Mouse (Mus musculus) liver, embryonic 15.5 days (tissue): Measurements from ENCODE around the gene St6gal1. TPM values are rescaled to one million over a fixed set of nuclear protein-coding genes. Genes with fewer than 3 reads are reported as not detected.

Experiments used
- ATAC-seq: fragments of 200-750 bp; cut with Nextera tagmentation; 2 replicates; pipeline ENCODE4 v1.8.0; 2017; ENCODE audit warnings: moderate number of reproducible peaks, mild to moderate bottlenecking, moderate library complexity; ENCODE audit not compliant: insufficient read depth
- H3K27ac ChIP-seq: fragments of 300-500 bp; sonication (generic); replicated peaks from 2 replicates; pipeline ENCODE4 v1.5.1; 2015; ENCODE audit warnings: mild to moderate bottlenecking, inconsistent platforms
- H3K27me3 ChIP-seq: fragments of 300-500 bp; sonication (generic); 2 replicates; pipeline ENCODE4 v1.6.1; 2015; ENCODE audit warnings: mild to moderate bottlenecking, inconsistent platforms
- H3K36me3 ChIP-seq: fragments of 300-500 bp; sonication (generic); replicated peaks from 2 replicates; pipeline ENCODE4 v1.6.1; 2015; ENCODE audit warnings: moderate library complexity, mild to moderate bottlenecking, inconsistent platforms
- H3K4me1 ChIP-seq: fragments of 300-500 bp; sonication (generic); replicated peaks from 2 replicates; pipeline ENCODE4 v1.6.1; 2015; ENCODE audit warnings: inconsistent platforms
- H3K4me2 ChIP-seq: fragments of 300-500 bp; sonication (generic); 2 replicates; pipeline ENCODE4 v1.6.1; 2015; ENCODE audit warnings: moderate library complexity, mild to moderate bottlenecking, inconsistent platforms
- H3K4me3 ChIP-seq: fragments of 300-500 bp; sonication (generic); replicated peaks from 2 replicates; pipeline ENCODE4 v1.5.1; 2015; ENCODE audit warnings: mild to moderate bottlenecking, inconsistent platforms
- H3K9ac ChIP-seq: fragments of 300-500 bp; sonication (generic); 2 replicates; pipeline ENCODE4 v1.6.1; 2015; ENCODE audit warnings: moderate library complexity, mild to moderate bottlenecking, inconsistent platforms
- H3K9me3 ChIP-seq: fragments of 300-500 bp; sonication (generic); replicated peaks from 2 replicates; pipeline ENCODE4 v1.6.1; 2016; ENCODE audit warnings: inconsistent platforms
- WGBS: fragments of 180-500 bp; shearing (Covaris S2); methylation state at CpG from one replicate; pipeline ENCODE4 v1.1.7; 2015; ENCODE audit warnings: mixed read lengths; ENCODE audit not compliant: insufficient replicate concordance; 5-methylcytosine and 5-hydroxymethylcytosine counted together
- polyA plus RNA-seq: library from polyadenylated mRNA; unstranded; fragments of >200 nt; fragmentation: Nextera tagmentation; extraction: Ambion mirVana; gene quantifications from 2 replicates; pipeline ENCODE4 v1.2.1, GENCODE M21; 2015

The St6gal1 gene
- polyA plus RNA-seq, 1 experiment from 2014 or later: 12.9 TPM

DNA sequence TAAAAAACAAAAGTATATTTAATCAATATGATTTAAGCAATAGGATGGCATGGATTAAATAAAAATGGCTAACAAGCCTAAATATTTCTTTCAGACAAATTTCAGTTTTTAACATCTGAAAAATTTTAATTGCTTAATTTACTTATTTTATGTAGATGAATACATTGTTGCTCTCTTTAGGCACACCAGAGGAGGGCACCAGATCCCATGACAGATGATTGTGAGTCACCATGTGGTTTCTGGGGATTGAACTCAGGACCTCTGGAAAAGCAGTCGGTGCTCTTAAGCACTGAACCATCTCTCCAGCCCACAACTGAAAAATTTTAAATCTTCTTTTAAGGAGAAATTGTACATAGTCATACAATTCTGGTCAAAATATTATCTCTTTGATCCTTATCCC lies 34.9 kb upstream of the St6gal1 start:
- ATAC-seq: no peak
- H3K4me1 ChIP-seq: no peaks in the 10 kb centered on the region
- no peak overlapping the region for H3K4me2 ChIP-seq
- H3K9me3 ChIP-seq: no peaks in the 10 kb centered on the region
- H3K27me3 ChIP-seq: no peaks in the 10 kb centered on the region
- H3K4me3 ChIP-seq: no peak overlapping the region
- H3K36me3 ChIP-seq: no peaks in the 10 kb centered on the region
- H3K9ac ChIP-seq: no peak overlapping the region
- no peak overlapping the region for H3K27ac ChIP-seq
- WGBS: 54% methylated on average over 1 of the region's 1 CpGs

DNA sequence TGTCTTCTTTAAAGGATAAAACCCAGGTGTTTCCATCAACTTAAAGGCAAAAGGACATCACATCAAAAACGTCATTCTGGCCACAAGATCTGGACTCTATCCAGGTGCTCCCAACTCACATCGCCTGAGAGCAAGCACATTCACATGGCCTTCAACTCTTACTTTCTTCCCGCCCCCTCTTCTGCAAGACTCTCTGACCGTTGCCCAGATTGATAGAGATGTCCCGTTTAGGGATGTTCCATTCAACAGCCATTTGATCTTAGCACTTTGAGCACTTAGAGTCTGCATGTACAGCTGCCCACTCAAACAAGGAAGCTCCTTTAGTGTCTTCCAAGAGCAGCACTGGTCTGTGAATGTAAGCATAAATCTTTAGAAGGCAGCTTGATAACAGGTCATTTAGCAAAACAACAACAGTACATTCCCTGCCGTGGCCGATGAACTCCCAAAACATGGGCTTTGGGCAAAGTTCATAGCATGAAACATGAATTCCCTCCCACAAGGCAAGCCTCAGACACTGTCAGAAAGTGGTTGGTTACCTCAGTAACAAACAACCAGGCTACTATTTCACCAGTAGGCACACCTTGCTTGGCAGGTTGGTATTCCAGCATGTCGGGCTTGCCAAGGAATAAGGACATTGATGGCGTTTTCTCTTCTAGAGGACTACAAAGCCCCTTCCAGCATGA lies 32.8 kb upstream of the St6gal1 start:
- Histone ChIP-seq H3K9ac (no peak overlapping the region), H3K4me1 (no peaks in the 10 kb centered on the region), H3K27ac (no peak overlapping the region), H3K27me3 (no peaks in the 10 kb centered on the region), H3K36me3 (no peaks in the 10 kb centered on the region), H3K9me3 (no peaks in the 10 kb centered on the region), H3K4me3 (no peak overlapping the region), H3K4me2 (no peak overlapping the region)
- no peak for ATAC-seq
- WGBS: 55% methylated on average over 9 of the region's 9 CpGs

DNA sequence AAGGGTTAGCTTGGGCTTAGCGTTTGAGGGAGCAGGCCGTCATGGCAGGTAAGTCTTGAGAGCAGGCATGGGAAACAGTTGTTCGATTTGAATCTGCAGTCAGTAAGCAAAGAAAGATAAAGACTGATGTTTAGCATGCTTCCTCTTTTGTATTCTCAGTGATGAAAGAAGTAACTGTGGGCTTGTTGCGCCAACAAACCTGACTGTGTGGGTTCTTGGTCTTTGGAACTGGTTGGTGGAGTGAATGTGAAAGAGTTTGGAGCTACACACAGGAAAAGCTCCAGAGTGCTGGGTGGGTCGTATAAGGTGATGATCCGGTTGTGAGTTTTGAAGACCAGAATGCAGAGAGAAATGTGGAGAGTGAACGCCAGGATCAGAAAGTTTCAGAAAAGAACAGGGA lies 28.9 kb upstream of the St6gal1 start:
- H3K9me3 ChIP-seq: no peaks in the 10 kb centered on the region
- ATAC-seq: no peak
- no peak overlapping the region for H3K9ac ChIP-seq
- no peaks in the 10 kb centered on the region for H3K36me3 ChIP-seq
- H3K4me3 ChIP-seq: no peak overlapping the region
- H3K4me2 ChIP-seq: no peak overlapping the region
- no peaks in the 10 kb centered on the region for H3K27me3 ChIP-seq
- no peaks in the 10 kb centered on the region for H3K4me1 ChIP-seq
- no peak overlapping the region for H3K27ac ChIP-seq
- WGBS: 40% methylated on average over 7 of the region's 7 CpGs

DNA sequence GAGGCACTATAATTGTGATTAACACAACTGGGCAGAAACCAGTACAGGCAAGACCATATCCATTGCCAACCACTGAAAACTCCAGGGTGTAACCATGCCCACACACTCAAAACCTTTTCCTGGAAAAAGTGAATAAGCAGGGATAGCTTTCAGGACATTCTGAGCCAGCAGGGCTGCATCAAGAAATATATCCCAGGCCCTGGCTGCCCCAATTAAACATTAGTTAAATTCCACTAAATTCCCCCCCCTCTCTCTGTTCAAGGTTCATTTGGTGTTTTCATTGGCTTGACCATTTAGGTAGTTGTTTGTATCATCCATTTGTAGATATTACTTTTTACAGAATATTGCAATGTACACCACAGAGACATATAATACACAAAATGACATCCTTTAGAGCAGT lies 28.2 kb upstream of the St6gal1 start:
- Histone ChIP-seq H3K27me3 (no peaks in the 10 kb centered on the region), H3K4me2 (no peak overlapping the region), H3K4me3 (no peak overlapping the region), H3K36me3 (no peaks in the 10 kb centered on the region), H3K27ac (no peak overlapping the region), H3K9ac (no peak overlapping the region), H3K4me1 (no peaks in the 10 kb centered on the region), H3K9me3 (no peaks in the 10 kb centered on the region)
- ATAC-seq: no peak

DNA sequence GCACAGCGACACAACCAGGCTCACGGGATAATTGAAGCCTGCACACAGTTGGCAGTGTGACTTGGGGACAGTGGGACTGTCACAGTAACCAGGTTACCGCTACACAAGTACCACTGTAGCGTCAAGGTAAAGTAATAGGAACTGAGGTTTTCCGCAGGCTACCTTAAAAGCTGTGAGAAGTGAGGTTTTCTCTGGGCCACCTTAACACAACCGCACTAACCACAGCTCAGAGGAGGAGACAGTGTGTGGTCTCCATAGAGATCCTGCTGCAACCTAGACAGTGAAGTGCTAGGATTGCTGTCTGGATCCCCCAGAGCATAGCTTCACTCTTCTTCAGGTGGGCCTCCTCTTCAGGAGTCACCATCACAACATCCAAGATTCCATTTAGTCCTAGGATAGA lies 27.7 kb upstream of the St6gal1 start:
- Histone ChIP-seq H3K9me3 (no peaks in the 10 kb centered on the region), H3K27ac (no peak overlapping the region), H3K4me3 (no peak overlapping the region), H3K4me1 (no peaks in the 10 kb centered on the region), H3K27me3 (no peaks in the 10 kb centered on the region), H3K36me3 (no peaks in the 10 kb centered on the region), H3K9ac (no peak overlapping the region), H3K4me2 (no peak overlapping the region)
- whole genome bisulfite sequencing: 77% methylated on average over 6 of the region's 6 CpGs
- ATAC-seq: no peak

DNA sequence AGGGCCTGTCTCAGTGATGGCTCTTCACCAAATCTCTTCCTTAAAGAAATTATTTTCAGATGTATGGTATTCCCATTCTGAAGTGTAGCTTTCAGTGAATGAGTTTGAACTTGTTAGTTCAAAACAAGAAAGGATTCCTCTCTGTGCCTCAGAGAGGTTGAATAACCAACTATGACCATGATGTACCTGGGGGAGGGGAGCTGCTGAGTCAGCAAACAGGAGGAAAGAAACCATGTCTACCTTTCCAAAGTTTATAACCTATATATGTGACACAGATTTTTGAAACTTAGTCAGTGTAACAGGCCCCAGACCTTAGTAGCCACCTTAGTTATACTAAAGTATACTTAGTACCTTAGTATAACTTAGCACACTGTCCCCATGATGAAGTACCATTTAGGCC lies 23.0 kb upstream of the St6gal1 start:
- no peak for ATAC-seq
- no peak overlapping the region for H3K9ac ChIP-seq
- no peaks in the 10 kb centered on the region for H3K36me3 ChIP-seq
- H3K27me3 ChIP-seq: no peaks in the 10 kb centered on the region
- no peaks in the 10 kb centered on the region for H3K9me3 ChIP-seq
- no peak overlapping the region for H3K4me3 ChIP-seq
- no peak overlapping the region for H3K4me2 ChIP-seq
- no peaks in the 10 kb centered on the region for H3K4me1 ChIP-seq
- H3K27ac ChIP-seq: no peak overlapping the region

DNA sequence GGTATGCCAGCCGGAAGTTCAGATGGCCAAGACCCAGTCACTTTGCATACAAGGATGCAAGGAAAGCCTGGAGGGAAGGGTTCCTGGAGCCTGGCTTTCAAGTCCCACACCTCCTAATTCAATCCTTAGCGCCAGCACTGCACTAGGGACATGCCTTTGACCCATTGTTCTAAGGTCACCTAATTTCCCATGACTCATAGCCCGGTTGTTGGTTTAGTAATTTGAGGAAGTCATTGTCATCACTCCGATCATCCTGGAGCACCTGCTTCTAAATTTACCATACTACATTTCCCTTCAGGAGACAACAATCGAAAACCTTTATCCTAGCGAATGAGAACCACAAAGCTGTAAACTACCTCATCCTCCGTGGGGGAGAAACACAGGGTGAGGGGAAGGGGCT lies 10.2 kb upstream of the St6gal1 start:
- H3K27ac ChIP-seq: no peak overlapping the region
- no peak overlapping the region for H3K4me3 ChIP-seq
- 0 out of 2 replicates have a peak, but pooled peaks cover 3% of the 10 kb centered on the region for H3K4me1 ChIP-seq
- ATAC-seq: no peak
- H3K9me3 ChIP-seq: no peaks in the 10 kb centered on the region
- no peaks in the 10 kb centered on the region for H3K36me3 ChIP-seq
- 28% methylated on average over 7 of the region's 7 CpGs for WGBS
- H3K27me3 ChIP-seq: no peaks in the 10 kb centered on the region
- no peak overlapping the region for H3K9ac ChIP-seq
- no peak overlapping the region for H3K4me2 ChIP-seq

DNA sequence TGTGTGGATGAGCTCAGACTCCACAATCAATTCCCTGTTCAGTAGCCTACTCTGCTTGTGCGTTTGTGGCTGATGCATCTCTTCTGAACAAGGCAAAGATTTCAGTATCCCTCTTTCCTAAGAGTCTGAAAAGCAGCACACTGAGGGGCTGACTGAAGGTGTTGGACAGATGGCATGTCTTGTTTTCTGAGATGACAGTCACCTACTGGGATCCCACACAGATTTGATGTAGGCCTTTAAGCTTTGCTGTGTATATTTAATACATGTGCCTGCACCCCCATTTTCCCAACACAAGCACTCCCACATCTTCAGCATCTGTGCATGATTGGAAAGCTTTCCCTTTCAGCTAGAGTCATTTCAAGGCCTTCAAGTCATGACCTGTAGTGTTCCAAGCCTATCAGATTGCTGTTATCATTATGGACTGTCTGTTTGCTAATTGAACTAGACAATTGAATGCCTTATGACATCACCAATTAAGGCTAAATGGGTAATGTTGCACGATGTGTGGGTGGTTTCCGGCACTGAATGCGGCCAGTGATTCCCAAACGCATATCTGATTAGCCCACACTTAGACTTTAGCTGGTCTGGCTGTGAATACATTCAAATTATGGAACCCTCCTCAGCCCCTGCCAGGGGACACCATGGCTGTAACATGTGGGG lies 9.2 kb upstream of the St6gal1 start:
- ATAC-seq: no peak
- Histone ChIP-seq H3K36me3 (no peaks in the 10 kb centered on the region), H3K9me3 (no peaks in the 10 kb centered on the region), H3K9ac (no peak overlapping the region), H3K4me2 (no peak overlapping the region), H3K4me1 (0 out of 2 replicates have a peak, but pooled peaks cover 3% of the 10 kb centered on the region), H3K27me3 (no peaks in the 10 kb centered on the region), H3K27ac (no peak overlapping the region), H3K4me3 (no peak overlapping the region)
- WGBS: 64% methylated on average over 5 of the region's 5 CpGs

DNA sequence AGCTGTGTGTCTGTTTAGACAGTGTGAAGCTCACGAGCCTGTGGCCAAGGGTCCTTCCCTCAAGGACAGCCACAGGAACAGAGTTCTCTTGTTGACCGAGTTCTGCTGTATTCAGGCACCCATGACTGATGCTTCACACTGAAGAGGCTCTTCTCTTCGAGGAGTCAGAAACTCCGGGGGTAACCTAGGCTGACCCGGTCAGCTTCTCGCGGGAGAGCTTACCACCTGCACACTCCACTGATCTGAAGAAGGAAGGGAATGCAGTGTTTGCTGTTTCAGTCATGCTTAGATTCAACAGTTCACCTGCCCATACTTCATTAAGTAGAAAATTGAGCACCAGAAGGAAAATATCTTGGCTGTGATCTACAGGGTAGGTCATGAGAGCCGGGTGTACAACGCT lies 8.2 kb upstream of the St6gal1 start:
- 71% methylated on average over 9 of the region's 9 CpGs for WGBS
- Histone ChIP-seq H3K9ac (no peak overlapping the region), H3K4me2 (no peak overlapping the region), H3K27ac (no peak overlapping the region), H3K4me3 (no peak overlapping the region), H3K9me3 (no peaks in the 10 kb centered on the region), H3K27me3 (no peaks in the 10 kb centered on the region), H3K4me1 (0 out of 2 replicates have a peak, but pooled peaks cover 3% of the 10 kb centered on the region), H3K36me3 (no peaks in the 10 kb centered on the region)
- ATAC-seq: no peak

DNA sequence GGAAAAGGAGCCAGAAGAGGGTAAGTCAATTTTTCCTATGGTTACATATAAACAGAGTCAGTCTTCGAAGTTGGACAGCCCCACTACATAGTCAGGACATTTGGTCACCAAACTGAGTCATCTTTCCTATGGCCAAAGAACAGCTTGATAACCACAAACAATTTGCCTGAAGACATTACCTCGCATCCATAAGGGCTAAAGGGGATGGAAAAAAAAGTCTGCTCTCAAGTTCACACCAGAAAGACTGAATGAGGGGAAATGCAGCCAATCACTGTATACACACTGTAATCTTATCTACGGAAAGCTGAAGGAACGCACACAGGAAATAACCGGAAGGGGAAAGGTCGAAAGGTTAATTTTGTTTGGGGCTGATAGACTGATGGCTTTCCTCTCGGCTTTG lies 6.2 kb upstream of the St6gal1 start:
- Histone ChIP-seq H3K9me3 (no peaks in the 10 kb centered on the region), H3K27ac (no peak overlapping the region), H3K4me1 (0 out of 2 replicates have a peak, but pooled peaks cover 3% of the 10 kb centered on the region), H3K4me3 (no peak overlapping the region), H3K27me3 (peaks cover 8% of the 10 kb centered on the region), H3K36me3 (no peaks in the 10 kb centered on the region), H3K9ac (no peak overlapping the region), H3K4me2 (no peak overlapping the region)
- peak; percentile 31; the same call in 1 of the 2 replicates for ATAC-seq
- 7% methylated on average over 7 of the region's 7 CpGs for whole genome bisulfite sequencing

DNA sequence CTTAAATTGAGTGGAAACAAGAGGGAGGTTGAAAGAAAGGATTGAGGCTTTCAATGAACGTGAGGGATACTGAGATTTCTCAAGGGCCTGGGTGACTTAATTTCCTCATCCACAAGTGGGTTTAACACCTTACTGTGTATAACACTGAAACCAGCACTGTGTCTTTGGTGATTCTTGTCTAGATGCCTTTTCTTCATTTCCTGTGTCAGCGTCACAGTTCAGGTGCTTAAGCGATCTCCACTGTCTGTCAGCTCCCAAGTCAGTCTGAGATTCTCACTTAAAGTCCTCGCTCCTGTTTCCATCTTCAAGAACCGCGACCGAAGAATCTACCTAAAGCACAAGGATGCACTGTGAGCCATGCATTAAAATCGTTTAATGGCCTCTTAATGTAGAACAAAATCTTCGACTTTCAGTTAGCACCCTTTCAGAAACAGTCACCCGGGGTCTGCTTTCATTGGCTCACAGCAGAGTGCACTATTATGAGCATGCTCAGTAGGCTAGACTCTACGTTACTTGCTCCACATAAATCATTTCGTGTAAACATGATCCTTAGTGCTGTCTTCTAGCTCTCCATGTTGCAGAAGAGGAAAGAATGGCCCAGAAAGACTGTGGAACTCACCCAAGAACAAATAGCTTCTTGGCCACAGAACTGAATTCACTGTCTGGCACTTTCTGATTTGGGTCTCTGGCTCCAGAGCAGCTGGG lies 1.2 kb upstream of the St6gal1 start:
- Histone ChIP-seq H3K27ac (no peak overlapping the region), H3K4me1 (0 out of 2 replicates have a peak, but pooled peaks cover 4% of the 10 kb centered on the region), H3K9me3 (no peaks in the 10 kb centered on the region), H3K36me3 (no peaks in the 10 kb centered on the region), H3K4me3 (no peak overlapping the region), H3K27me3 (peaks cover 58% of the 10 kb centered on the region), H3K4me2 (no peak overlapping the region), H3K9ac (no peak overlapping the region)
- 52% methylated on average over 12 of the region's 12 CpGs for WGBS
- ATAC-seq: no peak
